Mouse (Mus musculus) megakaryocyte, embryonic 14.5 days (primary cell): Measurements from ENCODE around the gene Slc47a2. TPM values are rescaled to one million over a fixed set of nuclear protein-coding genes. Genes with fewer than 3 reads are reported as not detected.
"Not testable (repeated sequence)": the region's sequence is repeated elsewhere in the genome, so short reads cannot be mapped to it uniquely, and the experiment has no call there.

Source experiments
- H3K27me3 ChIP-seq: replicated peaks from 2 replicates; pipeline ENCODE3; 2012; ENCODE audit warnings: inconsistent platforms
- H3K36me3 ChIP-seq: replicated peaks from 2 replicates; pipeline ENCODE3; 2012; ENCODE audit warnings: low read length, inconsistent platforms, mixed read lengths
- H3K4me1 ChIP-seq: 2 replicates; pipeline ENCODE4 v1.6.1; 2012; ENCODE audit warnings: inconsistent platforms
- H3K4me3 ChIP-seq: replicated peaks from 2 replicates; pipeline ENCODE3; 2012; ENCODE audit warnings: moderate library complexity, mild to moderate bottlenecking, inconsistent platforms
- H3K9me3 ChIP-seq: 2 replicates; pipeline ENCODE4 v1.6.1; 2012; ENCODE audit warnings: inconsistent platforms
- FLI1 ChIP-seq: IDR thresholded peaks from 2 replicates; pipeline ENCODE4 v1.6.1; 2012; ENCODE audit warnings: low read length, inconsistent platforms, mixed read lengths
- GATA1 ChIP-seq: IDR thresholded peaks from 3 replicates; pipeline ENCODE4 v1.6.1; 2012; ENCODE audit warnings: mixed read lengths, low read length, inconsistent platforms, borderline replicate concordance
- polyA plus RNA-seq: library from polyadenylated mRNA; stranded (reverse); fragments of >175 nt; gene quantifications from 2 replicates; pipeline ENCODE4 v1.2.3, GENCODE M21; 2012; ENCODE audit warnings: low replicate concordance; ENCODE audit not compliant: insufficient read depth

Slc47a2 gene
- polyA plus RNA-seq, 1 experiment = not detected

- H3K4me3 ChIP-seq = no peak overlapping the region
- H3K36me3 ChIP-seq = no peaks in the 10 kb centered on the region
- peaks cover 54% of the 10 kb centered on the region for H3K27me3 ChIP-seq
- TF ChIP-seq FLI1 (no peak), GATA1 (no peak)
- peaks cover 5% of the 10 kb centered on the region for H3K9me3 ChIP-seq
- H3K4me1 ChIP-seq = peaks cover 7% of the 10 kb centered on the region
Measured at GRCm38 (mm10) chr11:61310321-61310720, 32.3 kb downstream of the Slc47a2 start.

DNA sequence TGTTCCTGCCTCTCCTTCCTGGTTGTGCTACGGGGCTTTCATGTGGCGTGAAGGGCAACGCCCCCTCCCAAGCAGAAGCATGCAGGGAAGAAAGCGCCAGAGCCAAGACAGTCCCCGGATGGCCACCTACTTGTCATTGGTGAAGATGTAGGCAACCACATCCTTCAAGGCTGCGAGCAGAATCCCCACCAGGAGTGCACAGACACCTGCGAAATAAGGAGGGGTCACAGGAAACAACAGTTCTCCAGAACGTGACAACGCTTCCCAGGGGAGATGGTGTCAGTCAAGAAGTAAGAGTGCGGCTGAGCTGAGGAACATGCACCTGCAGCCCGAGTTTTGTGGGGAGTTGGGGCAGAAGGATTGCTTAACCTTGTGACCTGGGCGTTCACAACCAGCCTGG, 32.8 kb downstream of the Slc47a2 start:
- no peaks in the 10 kb centered on the region for H3K36me3 ChIP-seq
- H3K9me3 ChIP-seq = peaks cover 6% of the 10 kb centered on the region
- TF ChIP-seq FLI1 = no peak
- TF ChIP-seq GATA1 = no peak
- peaks cover 7% of the 10 kb centered on the region for H3K4me1 ChIP-seq
- peaks cover 51% of the 10 kb centered on the region for H3K27me3 ChIP-seq
- no peak overlapping the region for H3K4me3 ChIP-seq

DNA sequence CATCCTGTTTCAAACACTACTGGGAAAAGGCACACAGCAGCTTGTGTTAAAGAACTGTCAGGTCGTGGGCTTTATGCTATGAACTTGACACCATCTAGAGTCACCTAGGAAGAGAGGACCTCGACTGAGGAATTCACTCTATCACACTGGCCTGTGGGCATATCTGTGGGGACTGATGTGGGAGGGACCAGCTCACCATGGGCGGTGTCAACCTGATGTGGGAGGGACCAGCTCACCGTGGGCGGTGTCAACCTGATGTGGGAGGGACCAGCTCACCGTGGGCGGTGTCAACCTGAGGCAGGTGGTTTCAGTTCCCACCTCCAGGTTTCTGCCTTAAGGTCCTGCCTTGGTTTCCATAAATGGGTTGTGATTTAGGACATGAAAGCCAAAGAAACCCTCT, 34.9 kb downstream of the Slc47a2 start:
- Histone ChIP-seq H3K4me3 (no peak overlapping the region), H3K9me3 (peaks cover 6% of the 10 kb centered on the region), H3K36me3 (no peaks in the 10 kb centered on the region), H3K4me1 (peaks cover 11% of the 10 kb centered on the region), H3K27me3 (peaks cover 51% of the 10 kb centered on the region)
- TF ChIP-seq GATA1 = no peak

DNA sequence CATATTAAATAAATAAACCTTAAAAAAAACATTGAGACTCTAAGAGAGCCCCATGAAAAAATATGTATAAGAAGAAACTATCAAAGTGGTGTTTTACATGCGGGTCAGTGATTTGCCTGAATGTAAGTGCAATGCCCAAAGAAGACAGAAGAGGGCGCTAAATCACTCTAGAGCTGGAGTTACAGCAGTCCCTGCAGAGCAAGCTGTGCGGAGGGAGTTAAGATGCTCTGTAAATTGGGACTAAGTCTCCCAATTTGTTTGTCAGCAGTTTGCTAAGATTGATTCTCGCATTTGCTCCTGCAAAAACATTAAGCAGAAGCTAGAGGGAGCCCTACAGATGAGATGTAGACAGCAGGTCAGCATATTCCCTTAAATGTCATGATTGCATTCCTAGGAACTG, 37.3 kb downstream of the Slc47a2 start:
- Histone ChIP-seq H3K27me3 (peaks cover 45% of the 10 kb centered on the region), H3K4me1 (peaks cover 29% of the 10 kb centered on the region), H3K9me3 (peaks cover 6% of the 10 kb centered on the region), H3K4me3 (no peak overlapping the region), H3K36me3 (no peaks in the 10 kb centered on the region)
- TF ChIP-seq FLI1 (no peak), GATA1 (no peak)

DNA sequence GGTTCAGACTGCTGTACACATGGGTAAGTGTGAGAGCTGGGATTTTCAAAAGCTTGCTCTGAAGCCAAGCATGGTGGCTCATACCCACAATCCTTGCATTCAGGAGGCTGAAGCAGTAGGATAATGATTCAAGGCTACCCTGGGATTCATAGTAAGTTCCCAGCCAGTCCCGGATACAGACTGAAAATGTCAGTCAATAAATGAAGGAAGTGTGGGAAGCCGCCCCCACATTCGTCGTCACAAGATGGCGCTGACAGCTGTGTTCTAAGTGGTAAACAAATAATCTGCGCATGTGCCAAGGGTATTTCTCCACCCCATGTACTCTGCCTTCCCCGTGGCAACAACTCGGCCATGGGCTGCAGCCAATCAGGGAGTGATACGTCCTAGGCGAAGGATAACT, 38.1 kb downstream of the Slc47a2 start:
- H3K27me3 ChIP-seq = peaks cover 40% of the 10 kb centered on the region
- peaks cover 31% of the 10 kb centered on the region for H3K4me1 ChIP-seq
- H3K4me3 ChIP-seq, H3K9me3 ChIP-seq, H3K36me3 ChIP-seq: not testable (repeated sequence)

DNA sequence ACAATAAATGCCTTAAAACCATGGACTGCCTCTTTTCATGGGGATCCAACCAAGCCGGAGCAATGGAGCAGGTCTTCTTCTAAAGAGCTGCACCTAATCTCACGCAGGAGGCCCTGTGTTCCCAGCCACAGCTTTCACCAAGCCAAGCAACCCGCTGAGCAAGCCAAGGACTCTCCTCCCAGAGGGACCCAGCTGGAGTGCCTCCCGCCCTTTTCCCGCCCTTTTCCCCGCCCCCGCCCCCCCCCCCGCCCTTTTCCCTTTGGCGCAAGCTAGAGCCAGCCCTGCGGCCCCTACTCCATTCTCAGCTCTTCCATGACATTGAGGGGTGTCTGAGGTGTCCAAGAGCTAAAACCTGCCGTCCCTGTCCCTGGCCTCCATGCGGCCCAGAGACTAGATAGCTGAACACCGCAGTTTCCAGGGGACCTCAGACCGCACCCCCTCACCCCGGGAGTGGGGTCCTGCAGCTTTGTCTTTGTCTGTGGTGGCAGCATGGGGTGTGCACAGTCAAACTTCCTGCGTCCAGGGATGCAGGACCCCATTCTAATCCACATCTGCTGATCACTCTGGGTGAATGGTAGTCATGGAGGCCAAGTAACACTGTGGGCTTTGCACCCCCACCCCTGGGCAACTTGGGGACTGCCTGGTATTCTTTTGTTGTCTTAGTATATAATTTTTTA, 41.8 kb downstream of the Slc47a2 start:
- Histone ChIP-seq H3K27me3 (peaks cover 39% of the 10 kb centered on the region), H3K4me1 (peaks cover 29% of the 10 kb centered on the region), H3K36me3 (no peaks in the 10 kb centered on the region), H3K9me3 (peaks cover 6% of the 10 kb centered on the region), H3K4me3 (peak overlapping the region; percentile 19)
- TF ChIP-seq GATA1 (no peak), FLI1 (no peak)

DNA sequence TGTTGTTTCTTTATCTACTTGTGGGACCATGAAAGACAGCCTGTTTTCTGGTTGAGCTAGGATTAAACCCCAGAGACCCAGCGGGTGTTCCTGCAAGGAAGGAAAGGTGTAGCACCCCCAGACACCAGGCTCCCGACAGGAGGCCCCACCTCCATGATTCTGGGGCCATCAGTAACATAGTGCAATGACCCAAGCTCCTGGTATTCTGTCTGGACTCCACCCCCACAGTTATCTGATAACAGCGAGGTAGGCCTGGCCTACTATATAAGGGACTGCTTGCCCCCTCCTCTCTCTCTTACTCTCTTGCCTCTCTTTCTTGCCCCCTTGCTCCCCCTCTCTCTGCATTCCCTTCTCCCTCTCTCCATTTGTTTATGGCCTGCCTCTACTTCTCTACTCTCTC, 42.5 kb downstream of the Slc47a2 start:
- peaks cover 38% of the 10 kb centered on the region for H3K27me3 ChIP-seq
- TF ChIP-seq GATA1 = no peak
- no peak for TF ChIP-seq FLI1
- H3K4me1 ChIP-seq = peaks cover 29% of the 10 kb centered on the region
- H3K4me3 ChIP-seq = no peak overlapping the region
- H3K36me3 ChIP-seq = no peaks in the 10 kb centered on the region
- H3K9me3 ChIP-seq = no peaks in the 10 kb centered on the region; the same call in 1 of the 2 replicates

DNA sequence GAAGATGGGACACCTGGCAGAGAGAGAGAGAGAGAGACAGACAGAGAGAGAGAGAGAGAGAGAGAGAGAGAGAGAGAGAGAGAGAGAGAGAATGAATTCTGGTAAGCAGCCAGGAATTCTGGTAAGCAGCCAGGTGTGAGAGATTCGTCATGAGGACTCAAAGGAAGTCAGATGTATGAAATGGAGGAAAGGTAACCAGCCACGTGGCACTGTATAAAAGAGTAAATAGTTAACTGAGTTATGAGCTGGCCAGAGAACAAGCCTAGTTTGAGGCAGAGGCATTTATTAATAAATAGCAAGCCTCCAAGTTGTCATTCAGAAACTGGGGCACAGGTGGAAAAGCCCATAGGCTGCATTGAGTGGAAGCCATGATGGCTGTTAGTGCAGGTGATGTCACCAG, 44.8 kb downstream of the Slc47a2 start:
- no peak overlapping the region for H3K4me3 ChIP-seq
- H3K27me3 ChIP-seq = peaks cover 33% of the 10 kb centered on the region
- H3K36me3 ChIP-seq = no peaks in the 10 kb centered on the region
- H3K9me3 ChIP-seq = no peaks in the 10 kb centered on the region; the same call in 1 of the 2 replicates
- peaks cover 25% of the 10 kb centered on the region for H3K4me1 ChIP-seq
- TF ChIP-seq GATA1 (no peak), FLI1 (no peak)

DNA sequence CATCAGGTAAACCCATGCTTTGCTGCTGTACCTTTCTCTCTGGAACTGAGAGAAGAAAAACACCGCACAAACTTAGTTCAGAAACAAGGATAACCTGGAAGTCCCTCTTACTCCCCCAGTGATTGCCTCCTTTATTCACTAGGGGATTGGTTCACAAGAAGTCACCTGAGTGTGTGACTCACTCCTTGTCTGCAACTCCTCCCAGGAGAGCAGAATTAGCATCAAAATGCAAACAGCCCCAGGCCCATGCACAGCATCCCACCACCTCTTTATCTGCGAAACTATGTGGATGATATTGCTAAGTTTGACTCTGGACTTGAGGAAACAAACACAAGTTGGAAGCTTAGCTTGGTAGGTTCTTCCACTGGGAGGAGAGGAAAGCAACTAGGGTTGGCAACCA, 45.3 kb downstream of the Slc47a2 start:
- Histone ChIP-seq H3K9me3 (no peaks in the 10 kb centered on the region; the same call in 1 of the 2 replicates), H3K36me3 (no peaks in the 10 kb centered on the region), H3K4me1 (peaks cover 25% of the 10 kb centered on the region), H3K4me3 (no peak overlapping the region), H3K27me3 (peaks cover 33% of the 10 kb centered on the region)
- TF ChIP-seq FLI1 (no peak), GATA1 (no peak)

DNA sequence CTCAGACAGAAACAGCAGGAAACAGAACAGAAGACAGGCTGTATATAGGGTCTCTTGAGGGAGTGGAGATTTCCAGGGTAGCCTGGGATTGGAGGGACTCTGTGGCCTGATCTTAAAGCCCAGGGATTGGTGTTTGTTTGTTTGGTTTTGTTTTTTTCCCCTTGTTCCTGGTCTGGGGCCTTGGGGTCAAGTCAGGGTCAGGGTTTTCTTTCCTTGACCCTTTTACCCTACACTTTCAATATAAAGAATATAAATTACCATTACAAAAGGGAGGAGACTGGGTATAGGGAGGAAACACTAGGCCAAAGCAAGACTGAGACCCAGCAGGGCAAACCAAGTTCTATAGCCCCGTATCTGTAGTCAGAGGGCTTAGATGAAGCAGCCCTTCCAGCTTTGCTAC, 46.1 kb downstream of the Slc47a2 start:
- H3K4me1 ChIP-seq = peaks cover 18% of the 10 kb centered on the region
- no peaks in the 10 kb centered on the region; the same call in 1 of the 2 replicates for H3K9me3 ChIP-seq
- TF ChIP-seq FLI1 (no peak), GATA1 (no peak)
- H3K27me3 ChIP-seq = peaks cover 31% of the 10 kb centered on the region
- H3K36me3 ChIP-seq = no peaks in the 10 kb centered on the region
- H3K4me3 ChIP-seq = no peak overlapping the region

DNA sequence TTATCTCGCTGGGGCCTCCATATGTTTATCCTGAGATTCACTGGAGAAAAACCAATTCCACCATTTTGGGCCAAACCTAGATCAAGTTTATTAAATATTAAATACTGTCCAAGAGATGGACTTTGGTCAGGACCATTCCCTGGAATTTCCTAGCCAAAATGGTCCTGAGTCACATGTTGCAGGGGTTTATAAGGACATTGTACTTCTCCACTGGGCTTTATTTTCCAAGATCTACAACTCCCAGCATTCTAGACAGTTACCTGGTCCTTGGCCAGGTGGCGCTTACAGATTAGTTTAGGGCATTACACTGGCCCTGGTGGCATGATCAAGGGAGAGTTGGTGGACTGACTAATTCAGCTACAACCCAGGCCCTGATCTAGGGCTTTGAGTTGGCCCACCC, 47.1 kb downstream of the Slc47a2 start:
- Histone ChIP-seq H3K9me3 (no peaks in the 10 kb centered on the region; the same call in 1 of the 2 replicates), H3K4me1 (peaks cover 9% of the 10 kb centered on the region), H3K36me3 (no peaks in the 10 kb centered on the region), H3K27me3 (peaks cover 30% of the 10 kb centered on the region), H3K4me3 (no peak overlapping the region)
- TF ChIP-seq GATA1 (no peak), FLI1 (no peak)
